Mouse (Mus musculus): ENCODE results near the gene Mxra7. TPM values are rescaled to one million over a fixed set of nuclear protein-coding genes. Genes with fewer than 3 reads are reported as not detected.

Mxra7 gene
- not detected for total RNA-seq (2023)

DNA sequence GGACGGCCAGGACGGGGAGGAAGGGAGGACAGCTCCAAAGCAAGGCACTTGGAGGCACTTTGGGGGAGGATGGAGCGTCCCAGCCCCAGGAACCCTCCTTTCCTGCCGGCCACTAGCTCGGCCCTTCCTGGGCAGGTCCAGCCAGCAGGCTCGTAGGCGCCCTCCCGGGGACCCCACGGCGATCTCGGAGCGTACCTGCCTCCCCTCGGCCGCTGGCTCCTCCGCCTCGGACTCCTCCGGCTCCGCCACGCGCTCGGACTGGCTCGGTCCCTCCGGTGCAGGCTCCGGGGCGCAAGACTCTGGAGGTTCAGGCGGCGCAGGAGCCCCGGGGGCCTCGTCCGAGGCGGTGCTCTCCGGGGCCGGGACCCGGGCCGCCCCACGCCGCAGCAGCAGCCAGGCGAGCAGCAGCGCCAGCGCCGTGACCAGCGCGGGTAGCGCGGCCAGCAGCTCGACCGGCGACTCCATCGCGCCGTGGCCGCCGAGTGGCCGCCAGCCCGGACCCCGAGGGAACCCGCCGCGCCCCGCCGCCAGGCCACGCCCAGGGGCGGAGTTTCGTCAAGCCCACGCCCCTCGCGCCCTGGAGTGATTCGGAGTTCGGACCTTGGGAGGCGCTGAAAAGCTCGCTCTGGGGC, at the start of gene Mxra7:
TSS of gene Mxra7 (minus strand) at position 513 of the 632 bp plus-strand sequence.

DNA sequence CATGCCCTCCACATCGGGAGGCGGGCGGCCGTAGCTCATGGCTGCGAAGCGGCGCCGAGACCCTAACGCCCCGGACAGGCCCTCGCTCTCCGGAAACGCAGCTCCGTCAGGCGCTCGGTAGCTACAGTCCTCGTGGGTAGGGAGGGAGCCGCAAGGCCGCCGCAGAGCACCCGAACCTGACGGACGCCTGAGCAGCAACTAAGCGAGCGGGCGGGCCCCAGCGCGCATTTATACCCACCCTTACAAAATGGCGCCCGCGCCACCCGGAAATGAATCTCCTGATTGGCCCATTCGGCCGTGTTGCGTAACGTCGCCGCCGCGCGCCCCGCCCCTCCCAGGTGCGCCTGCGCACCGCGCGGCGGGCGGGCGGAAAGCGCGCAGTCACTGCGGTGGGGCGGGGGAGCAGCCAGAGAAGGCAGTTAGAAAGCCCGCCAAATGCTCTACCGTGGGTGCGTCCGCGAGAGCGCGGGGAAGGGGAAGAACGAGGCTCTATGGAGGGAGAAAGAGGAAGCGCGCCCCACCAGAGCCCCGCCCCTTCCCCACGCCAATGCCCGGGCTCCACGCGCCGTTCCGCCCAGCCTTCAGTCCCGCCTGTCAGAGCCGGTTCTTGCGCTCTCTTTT, 25.2 kb upstream of the Mxra7 start, which contains the start of gene Srsf2:
TSS of gene Srsf2 (minus strand) at position 204 of the 621 bp plus-strand sequence.

DNA sequence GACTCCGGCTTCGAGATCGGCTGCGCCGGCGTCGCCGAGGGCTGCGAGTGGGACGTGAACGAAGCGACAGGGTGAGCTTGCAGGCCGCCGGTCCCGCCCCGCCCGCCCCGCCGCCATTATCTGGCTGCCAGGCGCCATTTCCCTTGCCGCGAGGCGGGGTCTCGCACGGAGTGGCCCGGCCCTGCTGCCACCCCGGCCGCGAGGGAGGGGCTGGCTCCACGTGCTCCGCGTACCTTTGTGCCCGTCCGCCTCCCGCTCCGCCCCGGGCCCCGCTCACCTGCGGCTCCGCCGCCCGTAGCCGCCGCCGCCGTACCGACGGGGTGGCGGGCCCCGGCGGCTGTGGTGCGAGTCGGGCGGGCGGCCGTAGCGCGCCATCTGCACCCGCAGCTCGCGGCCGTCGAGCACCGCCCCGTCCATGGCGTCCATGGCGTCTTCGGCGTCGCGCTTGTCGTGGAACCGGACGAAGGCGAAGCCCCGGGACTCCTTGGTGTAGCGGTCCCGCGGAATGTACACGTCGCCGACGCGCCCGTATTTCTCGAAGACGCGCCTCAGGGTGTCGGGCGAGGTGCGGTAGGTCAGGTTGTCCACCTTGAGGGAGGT, 24.5 kb upstream of the Mxra7 start, which contains the start of gene Mfsd11:
TSS of gene Mfsd11 (plus strand) at position 150 of the 600 bp plus-strand sequence.

DNA sequence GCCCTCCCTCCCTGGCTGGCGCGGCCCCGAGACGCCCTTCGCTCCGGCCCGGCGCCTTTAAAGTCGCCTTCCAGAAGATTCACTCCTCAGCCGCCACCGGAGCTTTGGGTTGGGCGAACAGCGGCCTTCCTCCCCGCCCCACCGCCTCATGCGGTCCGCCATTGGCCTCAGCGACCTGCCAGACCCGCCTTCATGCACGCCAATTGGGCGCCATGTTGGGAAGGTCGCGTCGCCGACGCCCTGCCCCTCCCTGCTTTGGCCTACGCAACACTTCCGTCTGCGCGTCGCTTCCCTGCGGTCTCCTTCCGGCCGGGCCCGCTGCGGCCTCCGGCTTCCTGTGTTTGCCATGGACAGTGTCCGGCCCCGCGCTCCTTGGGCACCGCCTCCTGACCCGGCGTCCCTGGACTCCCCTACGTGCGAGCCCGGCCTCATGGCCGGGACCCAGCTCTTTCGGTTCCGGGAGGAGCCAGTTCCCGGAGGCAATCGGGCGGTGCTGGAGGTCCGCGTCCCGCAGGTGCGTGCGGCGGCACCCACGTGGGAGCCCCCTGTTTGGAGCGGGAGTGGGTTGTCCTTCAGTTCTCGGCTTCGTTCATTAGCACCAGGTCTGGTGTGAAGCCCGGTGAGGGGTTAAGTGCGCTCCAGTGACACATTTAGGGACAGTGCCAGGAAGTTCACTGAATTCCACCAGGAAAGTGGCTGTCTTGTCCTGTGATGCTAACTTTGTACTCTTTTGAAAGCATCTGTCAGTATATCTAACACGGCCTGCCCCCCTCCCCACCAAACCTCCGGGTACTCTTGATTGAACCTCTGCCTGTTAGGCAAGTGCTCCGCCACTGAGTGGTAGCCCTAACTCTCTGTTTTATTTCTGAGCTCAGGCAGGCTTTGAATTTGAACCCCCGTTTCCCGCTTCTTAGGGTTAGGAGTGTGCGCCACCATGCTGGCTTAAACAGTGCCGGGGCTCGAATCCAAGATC, 15.7 kb upstream of the Mxra7 start, which contains the start of the genes Mettl23 and Jmjd6:
TSS of gene Mettl23 (plus strand) at position 18 of the 973 bp plus-strand sequence.
TSS of gene Jmjd6 (minus strand) at position 189 of the 973 bp plus-strand sequence.

DNA sequence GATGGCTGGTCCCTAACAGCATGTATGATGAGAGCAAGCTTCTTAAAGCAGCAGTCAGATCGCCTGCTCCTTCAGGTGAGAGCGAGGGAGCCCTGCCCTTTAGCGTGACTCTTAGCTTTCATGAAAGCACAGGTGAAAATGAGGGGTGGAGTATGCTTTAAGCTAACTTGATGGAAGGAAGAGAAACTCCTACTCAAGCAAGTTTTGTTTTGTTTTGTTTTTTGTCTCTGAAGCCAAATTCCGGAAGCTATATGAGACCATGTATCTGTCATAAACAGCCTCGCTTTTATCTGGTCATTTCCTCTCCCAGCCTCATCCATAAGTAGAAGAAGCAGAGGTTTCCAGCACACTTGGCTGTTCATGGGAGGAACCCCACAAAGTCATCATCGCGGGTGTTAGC, 52.4 kb downstream of the Mxra7 start, which contains the start of gene St6galnac1:
TSS of gene St6galnac1 (minus strand) at position 101 of the 400 bp plus-strand sequence.

Other genes with a start within 250 kb of the Mxra7 start
- gene Ube2o, start 246.6 kb downstream of the Mxra7 start, total RNA-seq (2023): 22.7 TPM
- gene Aanat, start 241.6 kb downstream of the Mxra7 start, total RNA-seq (2023): not detected
- 15.6 TPM for gene Rhbdf2, start 201.0 kb downstream of the Mxra7 start, total RNA-seq (2023)
- not detected for gene Prcd, start 174.5 kb downstream of the Mxra7 start, total RNA-seq (2023)
- not detected for gene Cygb, start 173.7 kb downstream of the Mxra7 start, total RNA-seq (2023)
- not detected for gene St6galnac1, start 52.5 kb downstream of the Mxra7 start, total RNA-seq (2023)
- 69.0 TPM for gene Mettl23, start 15.2 kb upstream of the Mxra7 start, total RNA-seq (2023)
- 60.2 TPM for gene Jmjd6, start 15.4 kb upstream of the Mxra7 start, total RNA-seq (2023)
- 11.1 TPM for gene Mfsd11, start 24.4 kb upstream of the Mxra7 start, total RNA-seq (2023)
- 421 TPM for gene Srsf2, start 25.0 kb upstream of the Mxra7 start, total RNA-seq (2023)
- not detected for gene Mgat5b, start 90.8 kb upstream of the Mxra7 start, total RNA-seq (2023)

Measured in CD8-positive naive resting alpha-beta T cell, adult 57 days (primary cell).